Mouse (Mus musculus): ENCODE measurements around the gene Abca9.

DNA sequence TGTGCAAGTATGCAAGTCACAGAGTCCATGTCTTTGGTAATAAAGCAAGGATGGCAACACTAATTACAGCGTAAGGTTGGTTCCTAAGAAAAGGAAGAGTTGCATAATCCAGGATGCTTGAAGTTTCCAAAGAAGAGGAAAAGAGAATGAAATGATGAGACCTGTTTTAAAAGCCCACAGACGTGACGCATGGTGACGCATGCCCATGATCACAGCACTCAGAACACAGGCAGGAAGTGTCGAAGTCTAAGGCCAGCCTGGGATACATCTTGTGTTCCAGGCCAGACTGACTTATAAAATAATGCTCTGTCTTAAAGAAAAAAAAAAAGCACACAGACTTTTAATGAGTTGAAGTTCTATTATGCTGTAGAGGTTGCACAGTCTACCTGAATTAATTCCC is 20.4 kb downstream of the Abca9 start:
- TF ChIP-seq CTCF (IDR thresholded peaks at IDR 0.05 in 2 of 3, conservative IDR thresholded peaks at IDR 0.05 in 1 of 3; ENCODE audit: control insufficient read depth in 1 of 3, insufficient read depth in 1 of 3, low read depth in 2 of 3, low read length in 3 of 3, poor library complexity in 1 of 3, severe bottlenecking in 1 of 3): no peak
- TF ChIP-seq E2F4 (IDR thresholded peaks at IDR 0.05; ENCODE audit: borderline replicate concordance, low read depth, low read length): no peak
- TF ChIP-seq POLR2AphosphoS5 (IDR thresholded peaks at IDR 0.05; ENCODE audit: borderline replicate concordance, low read depth, low read length): no peak
- TF ChIP-seq POLR2A (IDR thresholded peaks at IDR 0.05; ENCODE audit: control insufficient read depth in 1 of 2, insufficient read depth in 1 of 2, low read depth in 1 of 2, low read length in 2 of 2, poor library complexity in 1 of 2): no peak
- no peak for TF ChIP-seq USF1 (IDR thresholded peaks at IDR 0.05; ENCODE audit: low read depth, low read length)
- TF ChIP-seq EP300 (IDR thresholded peaks at IDR 0.05; ENCODE audit: low read depth in 1 of 2, low read length in 2 of 2): no peak
- no peak for TF ChIP-seq MAX (IDR thresholded peaks at IDR 0.05; ENCODE audit: low read length)
- no peak for TF ChIP-seq NRF1 (IDR thresholded peaks at IDR 0.05; ENCODE audit: insufficient read depth, low read depth, low read length, poor library complexity, severe bottlenecking)
- no peak for TF ChIP-seq MEF2A (IDR thresholded peaks at IDR 0.05; ENCODE audit: extremely low read depth, insufficient replicate concordance, low read depth, low read length, poor library complexity, severe bottlenecking)
- TF ChIP-seq ZMIZ1 (IDR thresholded peaks at IDR 0.05; ENCODE audit: low read depth, low read length): no peak
- TF ChIP-seq ZC3H11A (IDR thresholded peaks at IDR 0.05; ENCODE audit: low read depth, low read length): no peak
- TF ChIP-seq TAL1 (IDR thresholded peaks at IDR 0.05; ENCODE audit: low read length): no peak
